Mouse (Mus musculus) layer of hippocampus, adult 11-12 months (tissue): Measurements from ENCODE around the gene Sugct.

ENCODE experiments used
- DNase-seq: peaks from one replicate; pipeline ENCODE4 v3.0.0; 2022; ENCODE audit warnings: low spot score

Sugct gene

GRCm38 (mm10) chr13:17694911-17695699 is at the start of gene Sugct, which contains the start of gene Mplkip:
Sugct (minus strand) TSS chr13:17695553.
Mplkip (plus strand) TSS chr13:17695192.
- peak; percentile 100 for DNase-seq

- no peak for DNase-seq
These were observed 33.4 kb upstream of the Sugct start for GRCm38 (mm10) chr13:17728798-17729197.

GRCm38 (mm10) chr13:17727922-17728321 is 32.6 kb upstream of the Sugct start:
- no peak for DNase-seq

GRCm38 (mm10) chr13:17717357-17717756 is 22.0 kb upstream of the Sugct start:
- no peak for DNase-seq

GRCm38 (mm10) chr13:17708784-17709311 is 13.5 kb upstream of the Sugct start:
- no peak for DNase-seq

- no peak for DNase-seq
These were observed 10.0 kb upstream of the Sugct start for GRCm38 (mm10) chr13:17705188-17705826.

- no peak for DNase-seq
These were observed 7.0 kb upstream of the Sugct start for GRCm38 (mm10) chr13:17702311-17702710.

GRCm38 (mm10) chr13:17701322-17701721 is 6.0 kb upstream of the Sugct start:
- DNase-seq: no peak

GRCm38 (mm10) chr13:17700090-17700715 is 4.8 kb upstream of the Sugct start:
- no peak for DNase-seq

GRCm38 (mm10) chr13:17695898-17696580 is 686 bp upstream of the Sugct start:
- DNase-seq: no peak

- DNase-seq: no peak
These were observed 939 bp downstream of the Sugct start for GRCm38 (mm10) chr13:17694414-17694813.

- no peak for DNase-seq
These were observed 1.5 kb downstream of the Sugct start for GRCm38 (mm10) chr13:17693816-17694215.

- no peak for DNase-seq
These were observed 3.9 kb downstream of the Sugct start for GRCm38 (mm10) chr13:17691436-17691835.

- DNase-seq: no peak
These were observed 4.7 kb downstream of the Sugct start for GRCm38 (mm10) chr13:17690686-17691085.

GRCm38 (mm10) chr13:17689461-17689860 is 5.9 kb downstream of the Sugct start:
- no peak for DNase-seq

GRCm38 (mm10) chr13:17671122-17671521 is 24.2 kb downstream of the Sugct start:
- no peak for DNase-seq

- DNase-seq: no peak
These were observed 28.0 kb downstream of the Sugct start for GRCm38 (mm10) chr13:17667380-17667779.

GRCm38 (mm10) chr13:17642294-17642693 is 53.1 kb downstream of the Sugct start:
- peak; percentile 4 for DNase-seq

- no peak for DNase-seq
These were observed 57.3 kb downstream of the Sugct start for GRCm38 (mm10) chr13:17638008-17638407.

GRCm38 (mm10) chr13:17627108-17627507 is 68.2 kb downstream of the Sugct start:
- DNase-seq: no peak

GRCm38 (mm10) chr13:17624976-17625375 is 70.4 kb downstream of the Sugct start:
- DNase-seq: no peak

- no peak for DNase-seq
These were observed 89.1 kb downstream of the Sugct start for GRCm38 (mm10) chr13:17606217-17606616.
